Mouse (Mus musculus) bone marrow macrophage, adult 2 months (primary cell): ENCODE results near the gene Mrpl50.

Experiments
- CTCF ChIP-seq: IDR thresholded peaks from 2 replicates; pipeline ENCODE4 v1.5.1; 2012; ENCODE audit warnings: low read depth, mild to moderate bottlenecking, low read length, moderate library complexity
- POLR2A ChIP-seq: IDR thresholded peaks from 2 replicates; pipeline ENCODE4 v1.6.1; 2012; ENCODE audit warnings: mild to moderate bottlenecking, low read depth, low read length, borderline replicate concordance

GRCm38 (mm10) chr4:49503563-49503962 lies 17.3 kb downstream of the Mrpl50 start:
- TF ChIP-seq POLR2A, result no peak
- TF ChIP-seq CTCF, result no peak
